Mouse (Mus musculus): ENCODE measurements around the gene Tmem81. TPM values are rescaled to one million over a fixed set of nuclear protein-coding genes. Genes with fewer than 3 reads are reported as not detected.
A peak's percentile ranks its signal among the peaks of the same experiment; 100 is the strongest.

Gene Tmem81
- total and polyA plus RNA-seq, 2 experiments: 1.5 to 1.8 TPM

GRCm38 (mm10) chr1:132557901-132558631 lies 52.0 kb downstream of the Tmem81 start:
- no peaks in the 10 kb centered on the region for H3K79me2 ChIP-seq (ENCODE audit: control insufficient read depth, insufficient read depth, low read length)
- H3K27ac ChIP-seq (replicated peaks; ENCODE audit: insufficient read depth, low read depth, low read length): no peak overlapping the region
- no peaks in the 10 kb centered on the region for H3K27me3 ChIP-seq (ENCODE audit: control insufficient read depth, insufficient read depth, low read length)
- WGBS: 24% methylated on average over 9 of the region's 9 CpGs
- DNase-seq (ENCODE audit: extremely low read depth, low read depth, low spot score): peak; percentile 67
- H3K9ac ChIP-seq (ENCODE audit: low read depth, low read length): no peak overlapping the region
- TF ChIP-seq CTCF (IDR thresholded peaks at IDR 0.05; ENCODE audit: low read depth, low read length): no peak
- TF ChIP-seq POLR2A (IDR thresholded peaks at IDR 0.05; ENCODE audit: extremely low read depth, insufficient read depth, low read length): no peak
- H3K4me3 ChIP-seq (ENCODE audit: insufficient read depth, low read depth, low read length): no peak overlapping the region
- H3K4me1 ChIP-seq (ENCODE audit: control insufficient read depth, insufficient read depth, low read length): no peaks in the 10 kb centered on the region
- H3K36me3 ChIP-seq (ENCODE audit: control insufficient read depth, insufficient read depth, low read length): no peaks in the 10 kb centered on the region

Other genes starting within 250 kb of the Tmem81 start
- 0.18 and 0.81 TPM in 2 replicates for gene Klhdc8a, start 207.6 kb upstream of the Tmem81 start, total RNA-seq (2014; rRNA removed)
- 1.2 and 1.4 TPM in 2 replicates for gene Klhdc8a, start 207.6 kb upstream of the Tmem81 start, polyA plus RNA-seq (2012; rRNA removed)
- 3.8 and 4.8 TPM in 2 replicates for gene Nuak2, start 190.1 kb upstream of the Tmem81 start, total RNA-seq (2014; rRNA removed)
- 6.4 and 8.0 TPM in 2 replicates for gene Nuak2, start 190.1 kb upstream of the Tmem81 start, polyA plus RNA-seq (2012; rRNA removed)
- gene Tmcc2, start 114.9 kb upstream of the Tmem81 start, total RNA-seq (2014; rRNA removed): 1.6 and 1.9 TPM in 2 replicates
- 2.2 and 2.5 TPM in 2 replicates for gene Tmcc2, start 114.9 kb upstream of the Tmem81 start, polyA plus RNA-seq (2012; rRNA removed)
- 8.9 and 10.1 TPM in 2 replicates for gene Dstyk, start 88.7 kb upstream of the Tmem81 start, total RNA-seq (2014; rRNA removed)
- gene Dstyk, start 88.7 kb upstream of the Tmem81 start, polyA plus RNA-seq (2012; rRNA removed): 3.6 and 4.1 TPM in 2 replicates
- gene Rbbp5, start 28.9 kb upstream of the Tmem81 start, total RNA-seq (2014; rRNA removed): 21.4 and 21.7 TPM in 2 replicates
- gene Rbbp5, start 28.9 kb upstream of the Tmem81 start, polyA plus RNA-seq (2012; rRNA removed): 10.2 and 10.5 TPM in 2 replicates
- under 0.01 and 0.07 TPM in 2 replicates for gene Cntn2, start 37.0 kb downstream of the Tmem81 start, total RNA-seq (2014; rRNA removed)
- 0.11 and 0.48 TPM in 2 replicates for gene Cntn2, start 37.0 kb downstream of the Tmem81 start, polyA plus RNA-seq (2012; rRNA removed)
- gene Nfasc, start 235.6 kb downstream of the Tmem81 start, total RNA-seq (2014; rRNA removed): 0.09 and 0.20 TPM in 2 replicates
- gene Nfasc, start 235.6 kb downstream of the Tmem81 start, polyA plus RNA-seq (2012; rRNA removed): 0.02 and 0.11 TPM in 2 replicates

Measured in liver, adult 2 months (tissue).